Mouse (Mus musculus) ES-Bruce4 (cell line): ENCODE data around the gene Chpf2. TPM values are rescaled to one million over a fixed set of nuclear protein-coding genes. Genes with fewer than 3 reads are reported as not detected.

Experiments
- H3K27ac ChIP-seq: 2 replicates; pipeline ENCODE4 v1.5.1; 2012; ENCODE audit warnings: low read length, inconsistent platforms; ENCODE audit not compliant: insufficient read depth
- H3K27me3 ChIP-seq: 2 replicates; pipeline ENCODE4 v1.6.1; 2012; ENCODE audit warnings: mild to moderate bottlenecking, low read length, inconsistent platforms; ENCODE audit not compliant: control insufficient read depth, poor library complexity, insufficient read depth, severe bottlenecking
- H3K36me3 ChIP-seq: 2 replicates; pipeline ENCODE4 v1.6.1; 2012; ENCODE audit warnings: inconsistent platforms, mild to moderate bottlenecking, low read length, moderate library complexity; ENCODE audit not compliant: control insufficient read depth, poor library complexity, insufficient read depth, severe bottlenecking
- H3K4me1 ChIP-seq: one replicate; pipeline ENCODE4 v1.8.1; 2011; ENCODE audit warnings: low read length; ENCODE audit not compliant: control insufficient read depth, insufficient read depth
- H3K4me3 ChIP-seq: 2 replicates; pipeline ENCODE4 v1.5.1; 2011; ENCODE audit warnings: low read depth, mild to moderate bottlenecking, low read length
- H3K9ac ChIP-seq: 2 replicates; pipeline ENCODE4 v1.6.1; 2012; ENCODE audit warnings: low read depth, mild to moderate bottlenecking, inconsistent platforms; ENCODE audit not compliant: poor library complexity, severe bottlenecking
- H3K9me3 ChIP-seq: replicated peaks from 2 replicates; pipeline ENCODE4 v1.6.1; 2012; ENCODE audit warnings: mild to moderate bottlenecking, low read length, inconsistent platforms; ENCODE audit not compliant: control insufficient read depth, poor library complexity, insufficient read depth, severe bottlenecking
- CTCF ChIP-seq: IDR thresholded peaks from one replicate; pipeline ENCODE4 v1.8.1; 2011; ENCODE audit warnings: low read depth, low read length
- EP300 ChIP-seq: IDR thresholded peaks from 2 replicates; pipeline ENCODE4 v1.6.1; 2011; ENCODE audit warnings: low read depth, low read length; ENCODE audit not compliant: insufficient read depth
- POLR2A ChIP-seq: IDR thresholded peaks from one replicate; pipeline ENCODE4 v1.8.1; 2011; ENCODE audit warnings: low read length; ENCODE audit not compliant: insufficient read depth
- polyA plus RNA-seq: library from polyadenylated mRNA; stranded (reverse); fragments of >200 nt; gene quantifications from 2 replicates; pipeline ENCODE4 v1.2.4, GENCODE M21; 2011; ENCODE audit warnings: low read depth; ENCODE audit not compliant: missing spikeins, insufficient read depth, insufficient read length

Gene Chpf2
- polyA plus RNA-seq, 1 experiment, result 8.3 TPM

DNA sequence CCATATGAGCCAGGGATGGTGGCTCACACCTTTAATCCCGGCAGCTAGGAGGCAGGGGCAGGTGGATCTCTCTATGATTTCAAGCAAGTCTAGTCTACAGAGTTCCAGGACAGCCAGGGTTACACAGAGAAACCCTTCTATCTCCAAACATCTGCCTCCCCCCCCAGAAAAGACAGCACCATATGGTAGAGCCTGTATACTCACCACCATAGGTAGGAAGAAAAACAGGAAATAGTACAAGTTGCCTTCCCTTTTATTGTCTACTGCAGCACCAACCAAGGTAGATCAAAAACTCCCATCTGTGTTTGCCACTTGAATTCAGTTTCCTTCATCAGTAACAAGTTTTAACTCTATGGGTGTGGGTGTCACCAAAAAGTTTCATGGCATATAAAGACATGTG, 10.6 kb upstream of the Chpf2 start:
- H3K9ac ChIP-seq, result peak overlapping the region; percentile 92; the same call in 1 of the 2 replicates

GRCm38 (mm10) chr5:24576801-24577182, 9.7 kb upstream of the Chpf2 start:
- Histone ChIP-seq H3K9me3 (no peaks in the 10 kb centered on the region), H3K4me3 (peak overlapping the region; percentile 85), H3K27me3 (no peaks in the 10 kb centered on the region), H3K4me1 (no peaks in the 10 kb centered on the region), H3K27ac (no peak overlapping the region), H3K36me3 (peaks cover 38% of the 10 kb centered on the region), H3K9ac (peak overlapping the region; percentile 92)
- no peak for TF ChIP-seq CTCF
- no peak for TF ChIP-seq POLR2A
- TF ChIP-seq EP300, result no peak

More for the DNA sequence above, 10.6 kb upstream of the Chpf2 start:
- Histone ChIP-seq H3K4me1 (no peaks in the 10 kb centered on the region), H3K36me3 (peaks cover 46% of the 10 kb centered on the region), H3K27me3 (no peaks in the 10 kb centered on the region), H3K27ac (no peak overlapping the region), H3K4me3 (no peak overlapping the region), H3K9me3 (no peaks in the 10 kb centered on the region)
- TF ChIP-seq POLR2A, result no peak
- TF ChIP-seq EP300, result no peak
- no peak for TF ChIP-seq CTCF

- peak; percentile 95 for TF ChIP-seq POLR2A
- no peak for TF ChIP-seq EP300
- no peak for TF ChIP-seq CTCF
These were observed 9.2 kb upstream of the Chpf2 start, which contains the start of gene Abcf2 for GRCm38 (mm10) chr5:24577183-24577929. TSS of gene Abcf2 (minus strand) at chr5:24577467.

DNA sequence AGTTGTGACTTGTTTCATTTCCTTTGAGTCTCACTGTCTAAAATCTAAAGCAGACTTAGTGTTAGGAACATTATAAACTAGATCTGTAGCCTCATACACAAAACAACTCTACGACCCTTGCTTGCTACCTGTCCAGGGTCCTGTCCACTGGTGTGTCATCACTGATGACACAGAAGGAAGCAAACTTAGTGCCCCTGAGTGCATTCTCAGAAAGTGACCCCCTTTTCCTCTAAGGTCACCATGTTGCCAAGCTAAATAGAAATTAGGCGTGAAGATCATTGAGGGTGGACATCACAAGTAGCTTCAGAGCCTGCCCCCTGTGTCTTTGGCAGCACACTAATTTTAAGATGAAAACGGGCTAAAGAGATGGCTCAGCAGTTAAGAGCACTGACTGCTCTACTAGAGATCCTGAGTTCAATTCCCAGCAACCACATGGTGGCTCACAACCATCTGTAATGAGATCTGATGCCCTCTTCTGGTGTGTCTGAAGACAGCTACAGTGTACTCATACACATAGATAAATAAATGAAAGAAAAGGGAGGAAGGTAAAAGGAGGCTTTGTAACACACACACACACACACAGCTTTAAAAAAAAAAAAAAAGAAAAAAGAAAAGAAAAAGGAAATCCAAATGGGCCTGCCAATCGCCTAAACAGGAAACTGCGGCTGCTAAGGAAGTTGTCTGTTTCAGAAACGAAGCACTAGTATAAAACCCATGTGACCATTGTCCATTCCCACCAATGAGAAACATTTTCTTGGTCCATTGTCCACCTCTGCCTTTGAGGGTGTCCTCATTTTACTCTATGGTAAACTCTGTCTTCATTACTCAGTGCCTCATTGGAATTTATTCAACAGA, 8.2 kb upstream of the Chpf2 start:
- Histone ChIP-seq H3K9me3 (no peaks in the 10 kb centered on the region), H3K9ac (peak overlapping the region; percentile 53), H3K36me3 (peaks cover 23% of the 10 kb centered on the region), H3K4me3 (peak overlapping the region; percentile 96), H3K27ac (peak overlapping the region; percentile 65; the same call in 1 of the 2 replicates), H3K27me3 (no peaks in the 10 kb centered on the region), H3K4me1 (no peaks in the 10 kb centered on the region)
- TF ChIP-seq POLR2A (no peak), EP300 (no peak), CTCF (no peak)

More at GRCm38 (mm10) chr5:24577183-24577929, 9.2 kb upstream of the Chpf2 start, which contains the start of gene Abcf2:
- no peaks in the 10 kb centered on the region for H3K4me1 ChIP-seq
- no peaks in the 10 kb centered on the region for H3K9me3 ChIP-seq
- H3K4me3 ChIP-seq, result peak within 1 kb of the TSS; percentile 96
- peak within 1 kb of the TSS; percentile 65 for H3K27ac ChIP-seq
- no peaks in the 10 kb centered on the region for H3K27me3 ChIP-seq
- H3K9ac ChIP-seq, result peak within 1 kb of the TSS; percentile 92
- peaks cover 33% of the 10 kb centered on the region for H3K36me3 ChIP-seq

DNA sequence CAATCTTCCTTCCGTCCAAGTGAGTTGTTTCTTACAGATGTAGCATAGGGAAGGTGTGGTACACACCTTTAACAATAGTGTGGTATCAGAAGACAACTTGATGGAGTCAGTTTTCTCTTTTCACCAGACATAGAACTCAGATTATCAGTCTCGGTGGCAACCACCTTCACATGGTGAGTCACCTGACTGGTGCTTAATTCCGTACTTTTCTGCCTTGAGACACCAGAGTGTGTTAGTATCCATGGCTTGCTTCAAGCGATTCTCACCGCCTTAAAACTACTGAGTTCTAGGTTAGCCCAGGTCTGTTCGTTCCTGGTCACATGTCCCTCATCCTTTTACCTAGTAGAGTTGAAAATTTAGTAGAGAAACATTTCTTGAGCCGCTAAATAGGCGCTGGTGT, 435 bp upstream of the Chpf2 start:
- Histone ChIP-seq H3K36me3 (no peaks in the 10 kb centered on the region), H3K4me3 (peak overlapping the region; percentile 70), H3K4me1 (no peaks in the 10 kb centered on the region), H3K27me3 (no peaks in the 10 kb centered on the region), H3K9me3 (no peaks in the 10 kb centered on the region), H3K27ac (no peak overlapping the region), H3K9ac (peak overlapping the region; percentile 45)
- TF ChIP-seq POLR2A (no peak), CTCF (no peak), EP300 (no peak)
